Mouse (Mus musculus) layer of hippocampus, adult 8-10 months (tissue): ENCODE results near the gene Asb5. TPM values are rescaled to one million over a fixed set of nuclear protein-coding genes. Genes with fewer than 3 reads are reported as not detected.
A peak's percentile ranks its signal among the peaks of the same experiment; 100 is the strongest.
"Not testable (repeated sequence)": the region's sequence is repeated elsewhere in the genome, so short reads cannot be mapped to it uniquely, and the experiment has no call there.

Experiments used
- DNase-seq, 2 experiments: peaks; one replicate each; pipeline ENCODE4 v3.0.0; 2022; ENCODE audit warnings: low spot score in 2 of 2
- total RNA-seq, 4 experiments: library from RNA; stranded (reverse); gene quantifications; 2 replicates each; pipeline ENCODE4 v1.2.4; 2022

Asb5 gene
- total RNA-seq = 1 to 10 TPM in 3 of 4 experiments, under 1 TPM in 1; 0.83 to 2.0 (median 1.3) TPM

- peak; percentile 93 to 94 for DNase-seq
Observed at GRCm38 (mm10) chr8:54529382-54530296, at the start of gene Asb5, which contains the start of gene Spcs3. Asb5 (plus strand) TSS chr8:54529580. Spcs3 (minus strand) TSS chr8:54529998.

- DNase-seq = no peak
Observed at GRCm38 (mm10) chr8:54486555-54487273, 42.7 kb upstream of the Asb5 start.

GRCm38 (mm10) chr8:54488437-54488836 lies 40.9 kb upstream of the Asb5 start:
- no peak for DNase-seq

- no peak for DNase-seq
Observed at GRCm38 (mm10) chr8:54491057-54491690, 38.2 kb upstream of the Asb5 start.

- no peak for DNase-seq
Observed at GRCm38 (mm10) chr8:54491934-54492333, 37.4 kb upstream of the Asb5 start.

GRCm38 (mm10) chr8:54493110-54493509 lies 36.3 kb upstream of the Asb5 start:
- peak in 1 of 2 experiments; percentile 49 for DNase-seq

- no peak for DNase-seq
Observed at GRCm38 (mm10) chr8:54493915-54494314, 35.5 kb upstream of the Asb5 start.

GRCm38 (mm10) chr8:54503104-54503503 lies 26.3 kb upstream of the Asb5 start:
- DNase-seq = no peak

GRCm38 (mm10) chr8:54505060-54505459 lies 24.3 kb upstream of the Asb5 start:
- DNase-seq = no peak

- peak; percentile 83 to 93 for DNase-seq
Observed at GRCm38 (mm10) chr8:54507428-54508095, 21.8 kb upstream of the Asb5 start.

- no peak for DNase-seq
Observed at GRCm38 (mm10) chr8:54508096-54508456, 21.3 kb upstream of the Asb5 start.

GRCm38 (mm10) chr8:54508814-54509213 lies 20.6 kb upstream of the Asb5 start:
- DNase-seq = no peak

GRCm38 (mm10) chr8:54509221-54509721 lies 20.1 kb upstream of the Asb5 start:
- peak in 1 of 2 experiments; percentile 50 for DNase-seq

- DNase-seq = no peak
Observed at GRCm38 (mm10) chr8:54511791-54512190, 17.6 kb upstream of the Asb5 start.

- not testable (repeated sequence) for DNase-seq
Observed at GRCm38 (mm10) chr8:54512200-54512599, 17.2 kb upstream of the Asb5 start.

GRCm38 (mm10) chr8:54518756-54519460 lies 10.5 kb upstream of the Asb5 start:
- DNase-seq = no peak

- DNase-seq = no peak
Observed at GRCm38 (mm10) chr8:54520516-54520915, 8.9 kb upstream of the Asb5 start.

- no peak for DNase-seq
Observed at GRCm38 (mm10) chr8:54525606-54526005, 3.8 kb upstream of the Asb5 start.

- DNase-seq = no peak
Observed at GRCm38 (mm10) chr8:54526700-54527099, 2.7 kb upstream of the Asb5 start.

- DNase-seq = no peak
Observed at GRCm38 (mm10) chr8:54528571-54528970, 809 bp upstream of the Asb5 start.
